Mouse (Mus musculus): Measurements from ENCODE around the gene Vdac1.
"Not testable (repeated sequence)": the region's sequence is repeated elsewhere in the genome, so short reads cannot be mapped to it uniquely, and the experiment has no call there.

Vdac1 gene

DNA sequence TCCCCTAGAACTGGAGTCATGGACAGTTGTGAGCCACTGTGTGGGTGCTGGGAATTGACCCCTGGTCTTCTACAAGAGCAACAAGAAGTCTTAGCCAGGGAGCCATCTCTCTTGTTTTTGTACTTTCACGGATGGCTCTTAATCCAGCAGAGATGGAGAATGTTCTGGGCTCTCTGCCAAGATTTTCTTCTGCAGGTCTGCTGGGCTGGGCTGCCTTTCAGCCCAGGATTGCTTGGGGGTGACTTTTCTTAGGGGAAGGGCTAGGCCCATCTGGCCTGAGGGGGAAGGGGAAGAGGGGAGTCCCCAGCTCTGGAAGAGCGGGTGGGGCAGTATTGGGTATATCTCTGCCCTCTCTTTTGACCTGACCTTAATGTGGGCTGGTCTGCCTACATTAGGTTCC lies 9.9 kb downstream of the Vdac1 start:
- ATAC-seq (ENCODE audit: low TSS enrichment): peak; percentile 44

GRCm38 (mm10) chr11:52373841-52374240 lies 13.2 kb downstream of the Vdac1 start:
- ATAC-seq (ENCODE audit: low TSS enrichment): no peak

GRCm38 (mm10) chr11:52374340-52374739 lies 13.7 kb downstream of the Vdac1 start:
- 0 out of 2 replicates have a peak, but pooled peaks have one; percentile 28 for ATAC-seq (ENCODE audit: low TSS enrichment)

GRCm38 (mm10) chr11:52377579-52377978 lies 16.9 kb downstream of the Vdac1 start:
- no peak for ATAC-seq (ENCODE audit: low TSS enrichment)

GRCm38 (mm10) chr11:52379241-52379640 lies 18.6 kb downstream of the Vdac1 start:
- ATAC-seq (ENCODE audit: low TSS enrichment): no peak

DNA sequence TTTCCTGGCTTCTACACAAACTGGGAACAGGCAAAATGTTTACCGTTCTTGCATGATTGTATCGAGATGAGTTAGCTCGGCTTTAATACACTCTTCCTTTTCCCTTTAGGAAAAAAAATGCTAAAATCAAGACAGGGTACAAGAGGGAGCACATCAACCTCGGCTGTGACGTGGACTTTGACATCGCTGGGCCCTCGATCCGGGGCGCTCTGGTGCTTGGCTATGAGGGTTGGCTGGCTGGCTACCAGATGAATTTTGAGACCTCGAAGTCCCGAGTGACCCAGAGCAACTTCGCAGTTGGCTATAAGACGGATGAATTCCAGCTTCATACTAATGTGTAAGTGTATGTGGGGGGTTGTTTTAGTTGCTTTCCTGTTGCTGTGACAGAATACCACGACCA lies 23.1 kb downstream of the Vdac1 start:
- no peak for ATAC-seq (ENCODE audit: low TSS enrichment)

DNA sequence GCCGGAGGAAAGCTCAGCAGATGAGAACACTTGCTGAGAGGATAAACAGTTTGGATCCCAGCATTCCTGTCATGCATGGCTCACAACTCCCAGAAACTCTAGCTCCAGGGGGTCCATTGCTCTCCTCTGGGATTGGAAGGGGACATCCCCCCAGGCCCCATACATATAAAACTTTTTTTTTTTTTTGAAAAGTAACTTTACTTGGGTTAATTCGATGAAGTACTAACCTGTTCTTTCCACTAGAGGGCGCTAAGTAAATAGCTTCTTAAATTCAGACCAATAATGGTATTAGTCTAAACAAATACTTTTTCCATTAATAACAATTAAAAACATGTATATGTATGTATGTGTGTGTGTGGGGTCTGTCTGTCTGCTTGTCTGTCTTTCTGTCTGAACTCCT lies 24.0 kb downstream of the Vdac1 start:
- ATAC-seq (ENCODE audit: low TSS enrichment): no peak

GRCm38 (mm10) chr11:52386892-52387291 lies 26.2 kb downstream of the Vdac1 start:
- ATAC-seq (ENCODE audit: low TSS enrichment): no peak

DNA sequence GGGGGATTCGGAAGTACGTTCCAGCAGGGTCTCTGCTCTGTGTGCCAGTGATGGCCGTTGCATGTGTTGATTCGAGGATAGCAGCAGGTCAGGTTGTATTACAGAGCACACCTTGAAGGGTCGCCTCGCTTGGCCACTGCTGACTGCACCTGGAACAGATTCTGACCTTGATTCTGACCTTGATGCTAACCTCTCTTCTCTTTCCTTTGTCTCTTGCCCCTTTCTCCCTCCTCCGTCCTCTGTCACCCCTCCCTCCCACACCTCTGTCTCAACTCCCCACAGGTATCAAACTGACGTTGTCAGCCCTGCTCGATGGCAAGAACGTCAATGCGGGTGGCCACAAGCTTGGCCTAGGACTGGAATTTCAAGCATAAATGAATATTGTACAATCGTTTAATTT lies 27.5 kb downstream of the Vdac1 start:
- no peak for ATAC-seq (ENCODE audit: low TSS enrichment)

- ATAC-seq (ENCODE audit: low TSS enrichment): not testable (repeated sequence)
These were observed 28.3 kb downstream of the Vdac1 start for GRCm38 (mm10) chr11:52388979-52389378.

GRCm38 (mm10) chr11:52389933-52390332 lies 29.3 kb downstream of the Vdac1 start:
- ATAC-seq (ENCODE audit: low TSS enrichment): no peak

DNA sequence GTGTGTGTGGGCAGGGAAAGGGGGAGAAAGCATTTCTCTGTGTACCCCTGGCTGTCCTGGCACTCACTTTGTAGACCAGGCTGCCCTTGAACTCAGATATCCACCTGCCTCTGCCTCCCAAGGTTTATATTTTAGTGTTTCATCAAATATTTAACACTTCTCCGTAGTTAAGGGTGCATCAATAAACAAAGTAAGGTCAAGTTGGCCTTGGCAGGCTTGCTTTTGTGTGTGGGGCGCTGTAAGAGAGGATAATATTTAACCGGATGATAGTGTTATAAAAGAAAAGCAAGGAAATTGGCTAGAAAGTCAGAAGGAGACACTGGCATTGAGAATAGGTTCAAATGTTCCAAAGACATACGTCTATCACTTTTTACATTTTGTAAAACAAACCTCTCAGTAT lies 33.8 kb downstream of the Vdac1 start:
- no peak for ATAC-seq (ENCODE audit: low TSS enrichment)

- no peak for ATAC-seq (ENCODE audit: low TSS enrichment)
These were observed 34.7 kb downstream of the Vdac1 start for GRCm38 (mm10) chr11:52395343-52395742.

DNA sequence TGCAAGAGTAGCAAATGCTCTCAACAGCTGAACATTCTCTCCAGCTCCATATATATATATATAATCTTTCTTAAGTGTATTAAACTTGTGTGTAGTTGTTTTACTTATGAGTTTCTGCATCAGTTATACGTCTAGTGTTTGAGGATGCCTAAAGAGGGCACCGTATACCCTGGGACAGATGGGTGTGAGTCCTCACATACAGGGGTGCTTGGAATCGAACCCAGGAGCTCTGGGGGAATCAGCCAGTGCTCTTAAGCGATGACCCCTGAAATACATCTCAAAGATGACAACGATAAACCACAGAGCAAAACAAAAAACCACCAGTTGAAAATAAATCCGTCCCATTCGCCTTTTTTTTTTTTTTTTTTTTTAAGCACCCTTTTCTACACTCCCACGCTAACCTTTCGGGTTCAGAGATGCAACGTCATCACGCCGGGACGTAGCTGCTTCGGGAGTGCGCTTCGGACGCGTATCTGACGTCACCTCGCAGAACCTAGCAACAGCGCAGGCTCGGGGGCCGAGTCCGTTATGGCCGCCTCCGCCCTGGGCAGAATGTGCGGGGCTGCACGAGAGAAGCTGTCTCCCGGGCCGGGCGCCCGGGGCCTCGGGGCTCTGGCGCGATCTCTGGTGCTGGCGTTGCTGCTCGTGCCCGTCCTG lies 35.4 kb downstream of the Vdac1 start, which contains the start of gene 9530068E07Rik:
9530068E07Rik (plus strand) TSS at position 489 of the 657 bp plus-strand sequence.
- peak; percentile 92 for ATAC-seq (ENCODE audit: low TSS enrichment)

DNA sequence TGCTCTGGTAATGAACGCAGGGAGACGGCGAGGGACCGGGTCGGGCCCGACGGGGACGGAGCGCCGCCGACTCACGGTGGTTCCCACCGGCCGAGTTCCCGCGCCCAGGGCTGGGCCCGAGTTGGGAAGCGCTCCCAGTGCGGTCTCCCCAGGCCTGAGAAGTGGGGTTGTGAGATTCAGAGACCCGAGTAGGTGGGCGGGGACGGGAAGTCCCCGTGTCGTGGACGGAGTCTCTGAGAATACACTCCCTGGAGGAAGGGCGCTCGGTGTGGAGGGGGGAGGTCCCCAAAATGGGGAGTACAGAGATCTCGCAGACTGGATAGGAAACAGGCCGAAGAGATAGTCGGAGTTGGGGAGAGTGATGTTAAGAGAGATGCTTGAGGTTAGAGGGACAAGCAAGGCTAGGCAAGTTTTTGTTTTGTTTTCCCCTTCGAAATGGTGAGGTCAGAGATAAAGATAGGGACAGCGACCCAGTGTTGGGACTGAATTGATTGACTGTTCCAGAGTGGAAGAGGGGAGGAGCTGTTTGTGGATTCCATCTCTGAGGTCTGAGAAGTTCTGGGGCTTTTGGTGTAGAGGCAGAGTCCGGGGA lies 36.0 kb downstream of the Vdac1 start:
- ATAC-seq (ENCODE audit: low TSS enrichment): peak; percentile 68

DNA sequence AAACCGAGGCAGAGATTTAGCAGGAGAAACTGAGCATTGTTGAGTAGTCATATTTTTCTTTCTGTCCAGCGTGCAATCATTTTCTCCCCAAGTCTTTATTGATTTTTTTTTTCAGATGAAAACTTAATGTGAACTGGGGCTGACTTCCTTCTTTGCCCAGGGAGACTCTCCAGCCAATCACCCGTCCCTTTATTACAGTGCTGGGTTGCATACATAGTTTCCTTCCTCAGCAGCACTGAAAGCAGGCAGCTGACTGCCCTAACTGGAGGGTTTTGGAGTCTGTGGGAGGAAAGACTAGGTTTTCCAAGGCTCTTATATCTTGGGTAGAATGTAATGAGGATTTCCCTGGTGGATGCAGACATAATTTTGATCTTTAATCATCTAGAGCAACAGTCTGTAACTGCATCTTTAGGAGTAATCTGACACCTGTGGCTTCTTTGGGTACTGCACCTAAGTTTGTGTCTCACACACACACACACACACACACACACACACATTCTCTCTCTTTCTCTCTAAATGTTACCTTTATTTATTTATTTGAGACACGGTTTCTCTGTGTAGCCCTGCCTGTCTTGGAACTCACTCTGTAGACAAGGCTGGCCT lies 36.8 kb downstream of the Vdac1 start:
- ATAC-seq (ENCODE audit: low TSS enrichment): no peak

DNA sequence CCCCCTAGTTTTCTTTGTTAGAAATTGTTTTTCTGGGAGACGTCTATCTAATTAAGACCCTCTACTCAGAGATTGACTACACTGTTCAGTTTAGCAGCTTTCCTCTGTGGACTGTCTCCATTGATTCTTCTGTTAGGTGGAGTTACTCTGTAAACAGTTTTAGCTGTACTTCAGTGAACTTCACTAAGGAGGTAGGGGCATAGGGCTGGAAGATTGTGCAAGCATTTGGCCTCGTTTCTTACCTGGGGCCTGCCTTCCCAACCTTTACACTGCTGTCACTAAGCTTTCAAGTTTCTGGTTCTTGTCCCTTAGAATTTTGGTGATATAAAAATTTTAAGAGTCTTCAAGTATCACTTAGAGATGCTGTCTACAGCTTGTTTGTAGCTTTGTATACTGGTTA lies 40.8 kb downstream of the Vdac1 start:
- ATAC-seq (ENCODE audit: low TSS enrichment): no peak

DNA sequence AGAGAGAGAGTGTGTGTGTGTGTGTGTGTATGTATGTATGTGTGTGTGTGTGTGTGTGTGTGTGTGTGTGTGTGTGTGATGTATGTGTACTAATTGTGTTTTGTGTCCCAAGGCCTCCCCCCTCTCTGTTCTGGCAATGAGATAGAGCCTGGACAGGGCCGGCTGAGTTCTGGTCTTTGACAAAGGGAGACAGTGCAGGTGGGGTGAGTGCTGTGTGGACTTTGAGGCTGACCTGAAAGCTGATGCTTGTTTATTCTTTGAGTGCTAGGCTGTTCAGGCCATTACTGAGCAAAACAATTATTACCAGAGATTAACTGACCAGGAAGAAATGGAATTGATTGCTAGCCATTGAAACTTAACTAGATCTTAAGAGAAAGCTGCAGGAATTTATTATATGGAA lies 41.9 kb downstream of the Vdac1 start:
- ATAC-seq (ENCODE audit: low TSS enrichment): no peak

GRCm38 (mm10) chr11:52404209-52404608 lies 43.5 kb downstream of the Vdac1 start:
- ATAC-seq (ENCODE audit: low TSS enrichment): no peak

- ATAC-seq (ENCODE audit: low TSS enrichment): no peak
These were observed 44.6 kb downstream of the Vdac1 start for GRCm38 (mm10) chr11:52405196-52405688.

GRCm38 (mm10) chr11:52409316-52409715 lies 48.7 kb downstream of the Vdac1 start:
- no peak for ATAC-seq (ENCODE audit: low TSS enrichment)

DNA sequence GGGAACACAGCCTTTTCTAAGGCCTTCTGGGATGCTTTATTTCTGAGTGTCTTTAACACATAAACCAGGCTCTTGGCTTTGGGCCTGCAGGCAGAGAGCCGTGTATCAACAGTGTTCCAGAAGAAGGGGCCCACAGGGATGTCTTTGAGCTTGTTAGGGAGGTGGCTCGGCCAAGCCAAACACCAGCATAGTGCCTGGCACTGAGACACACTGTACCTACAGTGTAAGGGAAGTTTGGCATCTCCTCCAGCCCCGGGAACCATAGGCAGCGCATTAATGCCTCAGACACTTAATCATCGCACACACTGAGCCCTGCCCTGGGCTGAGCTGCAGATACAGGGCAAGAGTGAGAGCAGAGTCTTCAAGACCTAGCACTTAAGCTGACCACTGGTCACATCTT lies 57.7 kb downstream of the Vdac1 start:
- no peak for ATAC-seq (ENCODE audit: low TSS enrichment)

GRCm38 (mm10) chr11:52419246-52419645 lies 58.6 kb downstream of the Vdac1 start:
- no peak for ATAC-seq (ENCODE audit: low TSS enrichment)

Data from frontal cortex, adult (tissue).